ENCODE assay signal across 14 mouse cellular contexts in the genomic region with DNA sequence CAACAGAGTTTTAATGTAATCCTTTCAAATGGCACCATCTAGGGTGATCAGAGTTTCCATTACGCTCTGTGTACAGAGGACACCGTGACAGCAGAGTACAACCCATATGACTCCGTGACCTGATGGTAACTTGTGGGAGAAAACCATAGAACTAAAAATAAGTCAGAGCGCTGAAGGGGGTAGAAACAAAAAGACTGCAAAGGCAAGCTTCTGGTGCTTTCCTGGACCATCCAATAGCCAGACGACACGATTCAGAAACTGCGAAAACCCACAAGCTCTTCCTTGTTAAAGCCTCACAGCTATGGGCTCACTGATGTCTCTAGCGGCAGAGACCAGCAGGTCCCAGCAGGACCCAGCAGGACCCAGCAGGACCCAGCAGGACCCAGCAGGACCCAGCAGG. TPM values are rescaled to one million over a fixed set of nuclear protein-coding genes. Genes with fewer than 3 reads are reported as not detected.
A peak's percentile ranks its signal among the peaks of the same experiment; 100 is the strongest.
DNase-seq lines count a peak whose midpoint lies in the region; ATAC-seq and TF ChIP-seq lines count a peak whose summit lies in the region.
"Had no signal": no experiment of that assay in that cellular context is flagged by ENCODE, and none has a peak within 500 bp of the region (broad histone marks: within the 10 kb centered on the region; RNA-seq: fewer than 3 reads in every experiment).

No protein-coding gene starts in this region.

- H3K27ac ChIP-seq in embryonic facial prominence, embryonic 11.5 days (replicated peaks; ENCODE audit: low read depth, low read length): no peak overlapping the region
- H3K27ac ChIP-seq in embryonic facial prominence, embryonic 10.5 days (replicated peaks): no peak overlapping the region
- no peak overlapping the region for H3K27ac ChIP-seq in layer of hippocampus, adult 2 months
- no peak overlapping the region for H3K27ac ChIP-seq in embryonic facial prominence, embryonic 14.5 days (replicated peaks; ENCODE audit: low read depth, low read length)
- H3K27ac ChIP-seq in midbrain, embryonic 12.5 days (replicated peaks): no peak overlapping the region

- ATAC-seq in embryonic facial prominence, embryonic 11.5 days (replicated peaks; ENCODE audit: insufficient number of reproducible peaks, low FRiP score, low TSS enrichment, low read depth): 0 out of 2 replicates have a peak, but pooled peaks have one; percentile 39
- ATAC-seq in embryonic facial prominence, embryonic 14.5 days (ENCODE audit: low read depth): no peak
- ATAC-seq in midbrain, embryonic 12.5 days (ENCODE audit: low FRiP score, low read depth): no peak
- ATAC-seq: liver, postnatal 0 days had no signal

- H3K9me3 ChIP-seq in embryonic facial prominence, embryonic 11.5 days (replicated peaks; ENCODE audit: control insufficient read depth, low read length): no peaks in the 10 kb centered on the region
- H3K9me3 ChIP-seq in embryonic facial prominence, embryonic 10.5 days: no peaks in the 10 kb centered on the region
- no peaks in the 10 kb centered on the region for H3K9me3 ChIP-seq in embryonic facial prominence, embryonic 14.5 days (ENCODE audit: control insufficient read depth, low read length)
- no peaks in the 10 kb centered on the region for H3K9me3 ChIP-seq in midbrain, embryonic 12.5 days

- no peak overlapping the region for H3K4me2 ChIP-seq in embryonic facial prominence, embryonic 11.5 days (ENCODE audit: low read depth, low read length)
- 0 out of 2 replicates have a peak overlapping the region, but pooled peaks have one; percentile 4 for H3K4me2 ChIP-seq in embryonic facial prominence, embryonic 14.5 days (ENCODE audit: low read depth, low read length)
- 0 out of 2 replicates have a peak overlapping the region, but pooled peaks have one; percentile 17 for H3K4me2 ChIP-seq in midbrain, embryonic 12.5 days (replicated peaks)

- no peak for DNase-seq in embryonic facial prominence, embryonic 11.5 days (ENCODE audit: low spot score)
- DNase-seq in embryonic facial prominence, embryonic 10.5 days (ENCODE audit: low spot score): no peak
- no peak for DNase-seq in layer of hippocampus, adult 2 months (ENCODE audit: low spot score in 2 of 2)
- DNase-seq in layer of hippocampus, postnatal 10 days (ENCODE audit: low spot score in 2 of 2): no peak
- peak; percentile 19 for DNase-seq in embryonic facial prominence, embryonic 14.5 days (ENCODE audit: low spot score)
- DNase-seq in spleen, postnatal 14 days (ENCODE audit: low spot score in 2 of 2): no peak
- DNase-seq in testis, postnatal 10 days (ENCODE audit: low spot score): no peak
- DNase-seq: adrenal gland, postnatal 25 days; cerebellum, adult 8-10 months; kidney, postnatal 4 days; liver, postnatal 0 days; thymus, postnatal 36 days had no signal

- H3K27me3 ChIP-seq in embryonic facial prominence, embryonic 11.5 days (ENCODE audit: control insufficient read depth, insufficient read depth, low read length): no peaks in the 10 kb centered on the region
- no peaks in the 10 kb centered on the region for H3K27me3 ChIP-seq in embryonic facial prominence, embryonic 10.5 days (replicated peaks; ENCODE audit: low read depth, poor library complexity, severe bottlenecking)
- no peaks in the 10 kb centered on the region for H3K27me3 ChIP-seq in embryonic facial prominence, embryonic 14.5 days (replicated peaks; ENCODE audit: control insufficient read depth, insufficient read depth, low read length)
- no peaks in the 10 kb centered on the region for H3K27me3 ChIP-seq in midbrain, embryonic 12.5 days
- H3K27me3 ChIP-seq: Patski had no signal

- no peaks in the 10 kb centered on the region for H3K4me1 ChIP-seq in embryonic facial prominence, embryonic 11.5 days (ENCODE audit: control insufficient read depth, insufficient read depth, low read length)
- peaks cover 7% of the 10 kb centered on the region; the same call in 1 of the 2 replicates for H3K4me1 ChIP-seq in embryonic facial prominence, embryonic 10.5 days
- no peaks in the 10 kb centered on the region for H3K4me1 ChIP-seq in embryonic facial prominence, embryonic 14.5 days (ENCODE audit: control insufficient read depth, insufficient read depth, low read length)
- peaks cover 2% of the 10 kb centered on the region; the same call in 1 of the 2 replicates for H3K4me1 ChIP-seq in midbrain, embryonic 12.5 days

- no peaks in the 10 kb centered on the region for H3K36me3 ChIP-seq in embryonic facial prominence, embryonic 11.5 days (replicated peaks; ENCODE audit: control insufficient read depth, insufficient read depth, low read depth, low read length)
- no peaks in the 10 kb centered on the region for H3K36me3 ChIP-seq in embryonic facial prominence, embryonic 10.5 days (replicated peaks)
- no peaks in the 10 kb centered on the region for H3K36me3 ChIP-seq in embryonic facial prominence, embryonic 14.5 days (ENCODE audit: control insufficient read depth, insufficient read depth, low read length)
- H3K36me3 ChIP-seq in midbrain, embryonic 12.5 days: no peaks in the 10 kb centered on the region

- 60% methylated on average over 8 of the region's 8 CpGs for WGBS in embryonic facial prominence, embryonic 11.5 days
- WGBS in embryonic facial prominence, embryonic 10.5 days: 56% methylated on average over 8 of the region's 8 CpGs
- WGBS in embryonic facial prominence, embryonic 14.5 days: 59% methylated on average over 8 of the region's 8 CpGs
- 55% methylated on average over 8 of the region's 8 CpGs for WGBS in midbrain, embryonic 12.5 days

- TF ChIP-seq CTCF in layer of hippocampus, adult 2 months (conservative IDR thresholded peaks at IDR 0.05): peak; percentile 56

- H3K4me3 ChIP-seq in embryonic facial prominence, embryonic 11.5 days (ENCODE audit: low read depth, low read length): no peak overlapping the region
- no peak overlapping the region for H3K4me3 ChIP-seq in embryonic facial prominence, embryonic 10.5 days
- H3K4me3 ChIP-seq in layer of hippocampus, adult 2 months: no peak overlapping the region
- no peak overlapping the region for H3K4me3 ChIP-seq in embryonic facial prominence, embryonic 14.5 days (ENCODE audit: low read depth, low read length)
- no peak overlapping the region for H3K4me3 ChIP-seq in midbrain, embryonic 12.5 days

- H3K9ac ChIP-seq in embryonic facial prominence, embryonic 11.5 days (replicated peaks; ENCODE audit: low read length): no peak overlapping the region
- no peak overlapping the region for H3K9ac ChIP-seq in embryonic facial prominence, embryonic 14.5 days (ENCODE audit: low read depth, low read length)
- H3K9ac ChIP-seq in midbrain, embryonic 12.5 days (replicated peaks): no peak overlapping the region
- H3K9ac ChIP-seq: liver, postnatal 0 days had no signal

RNA-seq across cellular contexts. Expression of gene Stard13, which starts 18.6 kb away (rescaled TPM):
- polyA plus RNA-seq in embryonic facial prominence, embryonic 11.5 days (2014; fragmentation: Nextera tagmentation; extraction: Ambion mirVana): 3.4 and 3.9 TPM in 2 replicates
- 4.2 and 4.6 TPM in 2 replicates for polyA plus RNA-seq in embryonic facial prominence, embryonic 10.5 days (2016; fragmentation: Nextera tagmentation; extraction: Ambion mirVana)
- 10 to 100 TPM; 18.1 to 24.8 TPM for total RNA-seq in layer of hippocampus, adult 2 months (2021)
- 10 to 100 TPM; 16.9 to 17.0 TPM for total RNA-seq in layer of hippocampus, postnatal 10 days (2021)
- polyA plus RNA-seq in embryonic facial prominence, embryonic 14.5 days (2014; fragmentation: Nextera tagmentation; extraction: Ambion mirVana): 13.3 and 13.6 TPM in 2 replicates
- polyA plus RNA-seq in midbrain, embryonic 12.5 days (2016; fragmentation: Nextera tagmentation; extraction: Ambion mirVana): 3.3 and 5.6 TPM in 2 replicates
